Comparison of ENCODE assay signal across 14 mouse cellular contexts in genomic region chr4:114454495-114455186, GRCm38 (mm10). TPM values are rescaled to one million over a fixed set of nuclear protein-coding genes. Genes with fewer than 3 reads are reported as not detected.
A peak's percentile ranks its signal among the peaks of the same experiment; 100 is the strongest.
DNase-seq lines count a peak whose midpoint lies in the region; ATAC-seq lines count a peak whose summit lies in the region.
"Had no signal": no experiment of that assay in that cellular context is flagged by ENCODE, and none has a peak within 500 bp of the region (broad histone marks: within the 10 kb centered on the region; RNA-seq: fewer than 3 reads in every experiment).

No protein-coding gene starts in this region.

- no peaks in the 10 kb centered on the region for H3K9me3 ChIP-seq in lung, embryonic 15.5 days
- H3K9me3 ChIP-seq in forebrain, embryonic 13.5 days (replicated peaks) = no peaks in the 10 kb centered on the region
- H3K9me3 ChIP-seq: embryonic facial prominence, embryonic 10.5 days; limb, embryonic 10.5 days had no signal

- H3K27ac ChIP-seq in lung, embryonic 15.5 days = no peak overlapping the region
- H3K27ac ChIP-seq in forebrain, embryonic 13.5 days = no peak overlapping the region
- H3K27ac ChIP-seq: embryonic facial prominence, embryonic 10.5 days; limb, embryonic 10.5 days had no signal

- no peaks in the 10 kb centered on the region for H3K27me3 ChIP-seq in lung, embryonic 15.5 days
- H3K27me3 ChIP-seq in forebrain, embryonic 13.5 days = no peaks in the 10 kb centered on the region

- no peak overlapping the region for H3K4me2 ChIP-seq in lung, embryonic 15.5 days
- H3K4me2 ChIP-seq in forebrain, embryonic 13.5 days = no peak overlapping the region

- ATAC-seq in lung, embryonic 15.5 days (ENCODE audit: borderline replicate concordance, extremely low read depth, low FRiP score, low TSS enrichment) = peak; percentile 70; the same call in 1 of the 2 replicates
- ATAC-seq in forebrain, embryonic 13.5 days = no peak

- H3K4me1 ChIP-seq in lung, embryonic 15.5 days = peaks cover 7% of the 10 kb centered on the region; the same call in 1 of the 2 replicates
- H3K4me1 ChIP-seq in forebrain, embryonic 13.5 days = no peaks in the 10 kb centered on the region
- H3K4me1 ChIP-seq: embryonic facial prominence, embryonic 10.5 days had no signal

- H3K36me3 ChIP-seq in lung, embryonic 15.5 days = no peaks in the 10 kb centered on the region
- H3K36me3 ChIP-seq in forebrain, embryonic 13.5 days (ENCODE audit: poor library complexity, severe bottlenecking) = no peaks in the 10 kb centered on the region
- H3K36me3 ChIP-seq: embryonic facial prominence, embryonic 10.5 days; G1E; limb, embryonic 10.5 days had no signal

- H3K4me3 ChIP-seq in lung, embryonic 15.5 days = no peak overlapping the region
- no peak overlapping the region for H3K4me3 ChIP-seq in forebrain, embryonic 13.5 days
- H3K4me3 ChIP-seq: embryonic facial prominence, embryonic 10.5 days; limb, embryonic 10.5 days had no signal

- H3K9ac ChIP-seq in lung, embryonic 15.5 days = no peak overlapping the region
- H3K9ac ChIP-seq in forebrain, embryonic 13.5 days = no peak overlapping the region

- 51% methylated on average over 3 of the region's 3 CpGs for WGBS in lung, embryonic 15.5 days
- WGBS in forebrain, embryonic 13.5 days = 81% methylated on average over 3 of the region's 3 CpGs

- peak; percentile 44 for DNase-seq in adrenal gland, postnatal 14 days
- DNase-seq in adrenal gland, adult 18-20 months (ENCODE audit: low spot score in 2 of 2) = no peak
- no peak for DNase-seq in lung, postnatal 25 days (ENCODE audit: low spot score)
- peak; percentile 83 for DNase-seq in heart, postnatal 4 days
- peak; percentile 77 to 81 for DNase-seq in kidney, postnatal 4 days
- no peak for DNase-seq in ovary, adult 18-20 months (ENCODE audit: low spot score)
- DNase-seq: cerebellum, adult 11-12 months; retina, postnatal 1 day; thymus, adult 2 months had no signal

RNA-seq across cellular contexts. Expression of gene Trabd2b, which starts 48.1 kb away (rescaled TPM):
- total RNA-seq in adrenal gland, postnatal 14 days (2021) = 0.90 and 1.0 TPM in 2 replicates
- total RNA-seq in adrenal gland, adult 18-20 months (2021) = 1 to 10 TPM; 1.4 to 4.7 TPM
- polyA plus RNA-seq in lung, embryonic 15.5 days (2015; fragmentation: Nextera tagmentation; extraction: Ambion mirVana) = 4.4 and 5.1 TPM in 2 replicates
- 10 to 100 TPM; 19.0 to 19.9 TPM for total RNA-seq in heart, postnatal 4 days (2021)
- polyA plus RNA-seq in forebrain, embryonic 13.5 days (2015; fragmentation: Nextera tagmentation; extraction: Ambion mirVana) = 0.27 and 0.39 TPM in 2 replicates
- polyA plus RNA-seq: G1E had no signal

Comparison
In these comparisons a context has a peak if more than half of its experiments do, and no peak if none do; other contexts are left out.
1. DNase-seq: peak in adrenal gland, postnatal 14 days (single experiment), heart, postnatal 4 days (single experiment) and kidney, postnatal 4 days (2 of 2); none in adrenal gland, adult 18-20 months (0 of 2), lung, postnatal 25 days (single experiment) and ovary, adult 18-20 months (single experiment).